Mouse (Mus musculus) spleen, adult 2 months (tissue): ENCODE results near the gene Serpinb6b. TPM values are rescaled to one million over a fixed set of nuclear protein-coding genes. Genes with fewer than 3 reads are reported as not detected.

ENCODE experiments used
- DNase-seq, 2 experiments: peaks; one replicate each; pipeline versions ENCODE4 v3.0.0 to v3.0.0-alpha.2; 2012 to 2021; ENCODE audit warnings: low spot score in 2 of 2, low read depth in 1 of 2
- H3K27ac ChIP-seq: fragments of 200-500 bp; 2 replicates; pipeline ENCODE4 v1.5.1; 2012; ENCODE audit warnings: low read length, inconsistent platforms; ENCODE audit not compliant: insufficient read depth
- H3K27me3 ChIP-seq: fragments of 200-500 bp; 2 replicates; pipeline ENCODE4 v1.6.1; 2012; ENCODE audit warnings: mild to moderate bottlenecking, moderate library complexity, low read length, inconsistent platforms; ENCODE audit not compliant: control insufficient read depth, insufficient read depth
- H3K36me3 ChIP-seq: fragments of 200-500 bp; 2 replicates; pipeline ENCODE4 v1.6.1; 2012; ENCODE audit warnings: mild to moderate bottlenecking, low read length, inconsistent platforms; ENCODE audit not compliant: control insufficient read depth, insufficient read depth
- H3K4me1 ChIP-seq: fragments of 200-500 bp; 2 replicates; pipeline ENCODE4 v1.6.1; 2011; ENCODE audit warnings: inconsistent platforms; ENCODE audit not compliant: control insufficient read depth, insufficient read depth, insufficient read length
- H3K4me3 ChIP-seq: fragments of 200-500 bp; 2 replicates; pipeline ENCODE4 v1.5.1; 2011; ENCODE audit warnings: mild to moderate bottlenecking, inconsistent platforms; ENCODE audit not compliant: insufficient read depth, insufficient read length; ENCODE audit errors: extremely low read depth
- CTCF ChIP-seq: fragments of 200-500 bp; IDR thresholded peaks from 2 replicates; pipeline ENCODE4 v1.5.1; 2011; ENCODE audit warnings: mild to moderate bottlenecking, inconsistent platforms; ENCODE audit not compliant: insufficient read depth, insufficient read length, insufficient replicate concordance; ENCODE audit errors: extremely low read depth
- POLR2A ChIP-seq: fragments of 200-500 bp; IDR thresholded peaks from 2 replicates; pipeline ENCODE4 v1.6.1; 2011; ENCODE audit warnings: low read depth, low read length, inconsistent platforms
- WGBS: fragments of 180-500 bp; shearing (Covaris S2); methylation state at CpG from one replicate; pipeline ENCODE4 v1.1.7; 2018; 5-methylcytosine and 5-hydroxymethylcytosine counted together
- polyA plus RNA-seq: library from polyadenylated mRNA; depleted of rRNA; stranded (reverse); fragments of >200 nt; gene quantifications from 2 replicates; pipeline ENCODE4 v1.2.3, GENCODE M21; 2012

Gene Serpinb6b
- polyA plus RNA-seq, 1 experiment: 13.0 TPM

- H3K27me3 ChIP-seq: no peaks in the 10 kb centered on the region
- DNase-seq: no peak
- H3K4me1 ChIP-seq: no peaks in the 10 kb centered on the region
- H3K4me3 ChIP-seq: no peak overlapping the region
- no peak overlapping the region for H3K27ac ChIP-seq
- WGBS: 87% methylated on average over 2 of the region's 2 CpGs
- TF ChIP-seq CTCF: no peak
- TF ChIP-seq POLR2A: no peak
- peaks cover 10% of the 10 kb centered on the region for H3K36me3 ChIP-seq
Observed at GRCm38 (mm10) chr13:32974268-32974667, 9.3 kb downstream of the Serpinb6b start.

- H3K27ac ChIP-seq: no peak overlapping the region
Observed at GRCm38 (mm10) chr13:32974889-32975460, 10.0 kb downstream of the Serpinb6b start.

DNA sequence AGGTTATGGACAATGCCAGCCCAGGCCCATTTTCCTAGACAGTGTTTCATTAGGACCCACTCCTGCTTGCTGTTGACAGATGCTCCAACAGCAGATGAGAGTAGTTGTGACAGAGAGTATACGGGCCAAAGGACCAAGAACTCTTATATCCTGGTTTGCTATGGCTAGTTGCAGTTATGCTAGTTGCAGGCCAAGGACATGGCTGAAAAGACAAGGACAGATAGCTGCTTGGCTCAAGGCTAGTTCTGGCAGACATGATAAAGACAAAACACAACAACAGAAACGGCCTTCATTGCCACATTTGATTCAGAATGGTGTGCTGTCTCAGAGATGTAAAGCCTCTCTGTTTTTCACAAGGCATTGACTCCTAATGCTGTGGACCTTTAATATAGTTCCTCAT, 10.7 kb downstream of the Serpinb6b start:
- 79% methylated on average over 2 of the region's 2 CpGs for WGBS
- Histone ChIP-seq H3K36me3 (peaks cover 8% of the 10 kb centered on the region), H3K4me1 (no peaks in the 10 kb centered on the region), H3K4me3 (no peak overlapping the region), H3K27me3 (no peaks in the 10 kb centered on the region), H3K27ac (no peak overlapping the region)
- DNase-seq: no peak
- TF ChIP-seq CTCF: no peak
- no peak for TF ChIP-seq POLR2A

More at GRCm38 (mm10) chr13:32974889-32975460, 10.0 kb downstream of the Serpinb6b start:
- DNase-seq: no peak
- TF ChIP-seq POLR2A (no peak), CTCF (no peak)
- H3K27me3 ChIP-seq: no peaks in the 10 kb centered on the region
- peaks cover 10% of the 10 kb centered on the region for H3K36me3 ChIP-seq
- 92% methylated on average over 3 of the region's 3 CpGs for WGBS
- no peak overlapping the region for H3K4me3 ChIP-seq
- H3K4me1 ChIP-seq: no peaks in the 10 kb centered on the region

- DNase-seq: no peak
- 83% methylated on average over 4 of the region's 4 CpGs for WGBS
- TF ChIP-seq POLR2A (no peak), CTCF (no peak)
- H3K4me3 ChIP-seq: no peak overlapping the region
- peaks cover 3% of the 10 kb centered on the region; the same call in 1 of the 2 replicates for H3K36me3 ChIP-seq
- no peak overlapping the region for H3K27ac ChIP-seq
- no peaks in the 10 kb centered on the region for H3K27me3 ChIP-seq
- no peaks in the 10 kb centered on the region for H3K4me1 ChIP-seq
Observed at GRCm38 (mm10) chr13:32982556-32983042, 17.6 kb downstream of the Serpinb6b start.

- TF ChIP-seq CTCF (no peak), POLR2A (no peak)
- no peak overlapping the region for H3K27ac ChIP-seq
- H3K4me1 ChIP-seq: no peaks in the 10 kb centered on the region
- no peaks in the 10 kb centered on the region for H3K27me3 ChIP-seq
- no peak overlapping the region for H3K4me3 ChIP-seq
- no peak for DNase-seq
- no peaks in the 10 kb centered on the region for H3K36me3 ChIP-seq
Observed at GRCm38 (mm10) chr13:32986256-32986655, 21.2 kb downstream of the Serpinb6b start.

GRCm38 (mm10) chr13:32993152-32993893, 28.3 kb downstream of the Serpinb6b start:
- no peaks in the 10 kb centered on the region for H3K36me3 ChIP-seq
- peak in 1 of 2 experiments; percentile 19 for DNase-seq
- no peak for TF ChIP-seq CTCF
- TF ChIP-seq POLR2A: no peak
- WGBS: 38% methylated on average over 10 of the region's 10 CpGs
- H3K4me1 ChIP-seq: peaks cover 6% of the 10 kb centered on the region; the same call in 1 of the 2 replicates
- no peaks in the 10 kb centered on the region for H3K27me3 ChIP-seq
- H3K4me3 ChIP-seq: no peak overlapping the region
- H3K27ac ChIP-seq: peak overlapping the region; percentile 65

- no peaks in the 10 kb centered on the region for H3K36me3 ChIP-seq
- WGBS: 84% methylated on average over 2 of the region's 2 CpGs
- peak overlapping the region; percentile 65 for H3K27ac ChIP-seq
- H3K4me1 ChIP-seq: peaks cover 6% of the 10 kb centered on the region; the same call in 1 of the 2 replicates
- no peaks in the 10 kb centered on the region for H3K27me3 ChIP-seq
- DNase-seq: no peak
- no peak for TF ChIP-seq CTCF
- no peak for TF ChIP-seq POLR2A
- no peak overlapping the region for H3K4me3 ChIP-seq
Observed at GRCm38 (mm10) chr13:32993894-32994242, 28.9 kb downstream of the Serpinb6b start.
